Mouse (Mus musculus) embryo, embryonic 10 days (tissue): ENCODE results near the gene Acaa1a.
A peak's percentile ranks its signal among the peaks of the same experiment; 100 is the strongest.
"Not testable (repeated sequence)": the region's sequence is repeated elsewhere in the genome, so short reads cannot be mapped to it uniquely, and the experiment has no call there.

Experiments
- DNase-seq: peaks from one replicate; pipeline ENCODE4 v3.0.0-alpha.2; 2015; ENCODE audit warnings: low spot score

Gene Acaa1a

DNA sequence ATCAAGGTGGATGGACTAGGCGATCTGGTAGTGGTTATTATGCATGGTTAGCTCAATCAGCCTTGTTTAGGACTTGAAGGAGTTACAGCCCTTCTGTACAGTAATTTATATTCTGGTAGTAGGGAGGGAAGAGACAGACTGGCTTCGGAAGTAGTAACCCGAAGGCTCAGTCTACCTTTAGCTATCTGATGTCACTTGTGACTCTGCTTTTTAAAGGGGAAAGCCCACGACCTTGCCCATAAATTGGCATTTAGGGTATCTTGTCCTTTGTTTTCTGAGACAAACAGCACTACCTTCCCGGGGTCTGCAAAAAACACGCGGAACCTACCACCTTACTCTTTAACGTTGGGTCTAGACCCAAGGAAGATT, 720 bp downstream of the Acaa1a start:
- DNase-seq, result no peak

DNA sequence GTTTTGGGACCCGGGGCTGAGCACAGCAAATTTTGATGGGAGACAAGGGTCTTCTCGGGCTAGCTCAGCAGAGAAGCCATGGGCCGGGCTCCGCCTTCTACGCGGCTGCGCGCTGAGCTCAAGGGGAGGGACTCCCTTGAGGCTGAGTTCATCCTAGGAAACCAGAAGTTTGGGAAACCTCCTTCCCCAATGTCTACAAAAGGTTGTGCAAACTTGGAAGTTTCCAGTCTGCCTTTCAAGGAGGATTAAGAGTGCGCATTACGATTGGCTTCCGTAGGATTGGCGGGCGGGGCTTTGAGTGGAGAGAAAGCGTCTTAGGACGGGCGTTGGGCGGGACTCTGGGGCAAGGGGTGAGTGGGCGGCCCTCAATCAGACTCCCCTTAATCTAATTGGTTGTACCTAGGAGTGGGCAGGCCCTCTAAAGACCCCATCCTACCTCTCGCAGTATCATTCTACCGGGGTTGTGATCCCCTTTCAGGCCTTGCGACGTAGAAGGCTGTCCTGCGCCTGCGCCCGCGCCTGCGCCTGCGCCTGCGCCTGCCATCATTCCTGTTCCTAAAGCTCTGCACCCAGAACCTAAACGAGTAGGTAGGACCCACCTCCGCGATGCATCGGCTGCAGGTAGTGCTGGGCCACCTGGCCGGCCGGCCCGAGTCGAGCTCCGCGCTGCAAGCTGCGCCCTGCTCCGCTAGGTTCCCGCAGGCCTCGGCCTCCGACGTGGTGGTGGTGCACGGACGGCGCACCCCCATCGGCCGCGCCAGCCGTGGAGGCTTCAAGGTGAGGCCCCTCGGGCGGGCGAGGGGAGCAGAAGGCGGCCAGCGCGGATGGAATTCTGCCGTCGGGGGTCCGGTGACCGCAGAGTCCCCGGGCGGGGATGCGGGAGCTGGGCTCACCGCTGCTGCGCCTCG, 1.7 kb downstream of the Acaa1a start, which contains the start of gene Myd88:
Gene Myd88, minus strand, starts transcription at position 503 of the 908 bp plus-strand sequence.
- peak; percentile 97 for DNase-seq

DNA sequence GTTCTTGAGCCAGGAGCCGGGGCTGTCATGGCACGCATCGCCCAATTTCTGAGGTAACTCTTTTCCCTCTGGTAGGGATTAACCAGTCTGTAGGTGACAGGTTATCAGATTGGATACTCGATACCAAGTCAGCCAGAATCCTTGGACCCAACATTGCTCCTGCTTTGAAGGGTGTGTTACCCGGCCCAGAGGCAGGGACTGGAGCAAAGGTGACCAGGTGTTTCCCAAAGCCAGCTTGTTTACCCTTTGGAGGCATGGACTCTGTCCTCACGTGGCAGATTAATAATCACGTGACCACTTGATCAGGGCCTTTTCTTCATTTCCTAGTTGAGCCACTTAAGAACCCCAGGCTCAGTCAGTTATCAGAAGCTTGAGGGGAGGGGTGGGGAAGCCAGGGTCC, 3.3 kb downstream of the Acaa1a start:
- no peak for DNase-seq

DNA sequence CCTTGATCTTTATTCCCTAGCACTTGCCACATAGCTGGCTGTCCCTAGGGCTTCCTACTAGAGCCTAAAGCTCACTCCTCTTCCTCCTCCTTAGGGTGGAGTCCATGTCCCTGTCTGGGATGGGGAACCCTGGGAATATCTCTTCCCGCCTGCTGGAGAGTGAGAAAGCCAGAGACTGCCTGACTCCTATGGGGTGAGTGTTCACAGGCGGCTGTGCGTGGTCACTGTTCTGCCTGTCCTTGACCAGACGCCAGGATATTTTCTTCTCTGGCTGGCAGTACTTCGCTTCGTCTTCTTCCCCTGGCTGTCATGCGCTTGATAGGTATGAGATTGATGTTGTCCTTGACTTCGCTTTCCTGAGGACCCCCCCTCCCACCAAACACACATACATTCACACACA, 6.9 kb downstream of the Acaa1a start:
- DNase-seq, result no peak

DNA sequence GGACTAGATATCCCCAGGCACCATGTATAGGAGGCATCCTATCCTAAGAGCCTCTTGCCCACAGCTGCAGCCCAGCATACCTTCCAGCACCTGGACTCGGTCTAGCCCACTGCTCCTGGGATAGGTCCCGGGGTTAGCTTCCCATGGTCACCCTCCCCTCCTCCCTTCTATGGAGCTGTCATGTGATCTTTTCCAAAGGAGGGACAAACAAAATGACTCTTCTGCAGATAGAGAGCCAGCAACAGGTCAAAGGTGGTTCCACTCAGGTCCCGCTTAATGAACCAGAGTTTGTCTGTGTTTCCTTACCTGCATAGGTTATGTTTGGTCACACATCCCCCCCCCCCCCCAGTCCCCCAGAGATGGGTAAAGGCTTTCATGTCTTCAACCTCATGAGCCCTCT, 11.1 kb downstream of the Acaa1a start:
- DNase-seq, result no peak

DNA sequence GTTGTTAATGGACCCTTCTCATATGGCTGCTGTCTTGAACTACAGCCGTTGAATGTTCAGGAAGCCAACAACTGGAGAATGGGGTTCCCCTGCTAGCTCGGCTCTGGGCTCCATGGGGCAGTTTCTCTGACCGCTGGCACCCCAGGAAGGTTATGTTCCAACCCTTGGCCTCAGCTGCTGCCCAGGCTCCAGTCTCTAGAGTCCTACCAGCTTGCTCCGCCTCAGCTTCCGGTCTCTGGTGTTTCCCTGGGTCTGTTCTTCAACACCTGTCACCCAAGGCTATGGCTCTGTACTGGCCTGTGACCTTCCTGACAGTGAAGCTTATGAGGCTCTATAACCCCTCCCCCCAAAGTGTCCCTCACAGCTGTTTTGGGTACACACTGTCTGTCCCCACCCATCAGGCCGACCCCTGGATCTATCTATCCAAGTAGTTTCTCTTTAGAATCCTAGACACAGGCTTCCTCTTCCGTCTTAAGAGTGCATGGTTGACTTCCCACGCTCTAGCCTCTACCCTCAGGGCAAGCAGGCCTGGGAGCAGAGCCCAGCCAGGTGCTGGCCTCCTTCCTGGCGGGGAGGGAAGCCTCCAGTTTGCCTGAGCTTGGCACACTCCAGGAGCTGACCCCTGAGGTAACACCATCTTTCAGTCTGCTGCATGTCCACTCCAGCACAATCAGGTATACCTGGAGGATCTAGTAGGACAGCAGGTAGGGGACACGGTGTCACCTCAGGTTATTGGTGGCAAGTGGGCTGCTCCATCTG, 11.7 kb downstream of the Acaa1a start:
- DNase-seq, result no peak

DNA sequence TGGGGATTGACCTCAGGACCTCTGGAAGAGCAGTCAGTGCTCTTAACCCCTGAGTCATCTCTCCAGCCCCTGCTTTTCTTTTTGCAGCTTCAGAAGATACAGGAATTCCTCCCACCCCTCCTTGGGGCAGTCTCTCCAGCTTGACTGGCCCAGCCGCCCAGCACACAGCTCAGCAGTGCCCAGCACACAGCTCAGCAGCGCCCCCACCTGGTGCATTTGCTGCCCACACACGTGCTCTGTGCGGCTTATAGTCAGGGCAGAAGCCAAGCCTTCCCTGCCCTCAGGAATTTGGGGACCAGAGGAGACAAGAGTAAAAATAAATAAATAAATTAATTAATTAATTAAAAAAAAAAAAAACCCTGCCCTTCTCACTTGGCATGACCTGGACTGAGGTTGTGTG, 12.6 kb downstream of the Acaa1a start:
- peak; percentile 89 for DNase-seq

DNA sequence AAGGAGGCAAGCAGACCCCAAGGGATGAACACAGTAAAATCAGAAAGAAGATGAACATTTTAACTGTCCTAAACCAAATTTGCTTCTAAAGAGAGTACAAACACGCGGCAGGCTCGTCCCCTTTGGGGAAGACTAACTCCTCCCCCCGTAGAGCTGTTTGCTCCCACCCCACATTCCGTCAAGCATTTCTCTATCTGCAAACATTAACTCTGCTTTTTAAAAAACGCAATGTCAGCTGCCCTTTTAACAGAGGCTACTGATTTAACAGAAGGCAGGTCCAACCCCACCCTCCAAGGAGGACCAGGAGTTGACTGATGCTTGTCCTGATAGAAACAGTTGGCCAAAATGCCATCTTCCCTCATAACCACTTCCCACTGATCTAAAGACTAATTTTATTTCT, 14.4 kb downstream of the Acaa1a start:
- DNase-seq, result no peak

DNA sequence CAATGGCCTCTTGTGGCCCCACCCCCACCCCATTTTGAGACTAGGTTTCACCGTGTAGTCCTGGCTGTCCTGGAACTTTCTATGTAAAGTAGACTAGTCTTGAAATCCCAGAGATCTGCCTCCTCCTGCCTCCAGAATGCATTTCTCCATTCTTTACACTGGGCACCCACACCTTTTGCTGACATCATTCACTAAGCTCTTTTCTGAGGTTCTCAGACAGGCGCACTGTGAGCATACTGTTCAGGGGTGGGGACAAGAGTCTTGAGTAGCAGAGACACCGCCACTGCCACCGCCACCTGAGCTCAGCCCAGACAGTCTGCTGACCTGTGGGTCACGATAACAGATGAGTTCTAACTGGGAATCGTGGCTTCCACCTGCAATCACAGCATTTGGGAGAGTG, 16.5 kb downstream of the Acaa1a start:
- DNase-seq, result no peak

DNA sequence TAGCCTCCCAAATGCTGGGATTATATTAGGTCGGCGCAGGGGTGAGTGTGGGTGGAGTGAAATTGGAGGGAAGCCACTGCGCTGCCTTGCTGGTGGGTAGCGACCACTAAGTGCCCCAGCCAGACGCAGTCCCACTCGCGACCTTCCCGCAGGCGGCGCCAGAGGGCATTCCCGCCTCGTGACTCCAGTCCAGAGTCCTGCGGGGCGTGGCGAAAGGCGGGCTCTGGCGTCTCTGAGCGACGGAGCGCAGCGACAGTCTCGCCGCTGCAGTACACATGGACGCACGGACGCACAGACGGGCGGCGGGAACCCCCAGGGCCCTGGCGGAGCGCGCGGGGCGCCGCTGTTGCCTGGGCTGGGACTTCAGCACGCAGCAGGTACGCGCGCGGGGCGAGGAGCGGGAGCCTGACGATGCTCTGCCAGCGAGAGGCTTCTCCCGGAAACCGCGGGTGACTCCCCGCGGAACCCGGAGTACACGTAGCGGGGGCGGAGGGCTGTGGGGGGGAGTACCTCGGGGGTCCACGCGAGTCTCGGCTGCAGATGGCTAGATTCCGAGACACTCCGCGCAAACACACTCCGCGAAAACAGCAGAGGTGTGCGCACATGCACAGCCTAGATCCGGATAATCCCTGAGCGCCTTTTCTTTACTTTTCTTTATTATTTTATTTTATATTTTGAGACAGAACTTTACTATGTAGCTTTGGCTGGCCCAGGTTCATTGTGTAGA, 18.0 kb downstream of the Acaa1a start, which contains the start of gene Xylb:
Gene Xylb, plus strand, starts transcription at position 51 of the 727 bp plus-strand sequence.
- peak; percentile 95 for DNase-seq

DNA sequence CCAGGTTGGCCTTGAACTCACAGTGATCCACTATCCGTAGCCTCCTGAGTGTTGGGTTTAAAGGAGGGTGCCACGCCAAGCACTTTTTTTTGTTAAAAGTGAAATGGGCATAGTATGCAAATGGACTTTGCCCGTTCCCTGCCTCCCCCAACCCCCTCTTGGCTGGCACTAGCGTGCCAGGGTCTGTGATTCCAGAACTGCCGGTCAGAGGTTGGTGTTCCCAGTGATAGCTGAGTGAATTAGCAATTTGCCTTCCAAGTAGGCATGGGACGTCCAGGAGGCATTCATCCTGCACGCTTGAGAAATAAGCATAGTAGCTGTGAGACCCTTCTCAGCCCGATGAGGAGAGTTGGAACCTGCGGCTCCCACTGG, 18.6 kb downstream of the Acaa1a start:
- no peak for DNase-seq

DNA sequence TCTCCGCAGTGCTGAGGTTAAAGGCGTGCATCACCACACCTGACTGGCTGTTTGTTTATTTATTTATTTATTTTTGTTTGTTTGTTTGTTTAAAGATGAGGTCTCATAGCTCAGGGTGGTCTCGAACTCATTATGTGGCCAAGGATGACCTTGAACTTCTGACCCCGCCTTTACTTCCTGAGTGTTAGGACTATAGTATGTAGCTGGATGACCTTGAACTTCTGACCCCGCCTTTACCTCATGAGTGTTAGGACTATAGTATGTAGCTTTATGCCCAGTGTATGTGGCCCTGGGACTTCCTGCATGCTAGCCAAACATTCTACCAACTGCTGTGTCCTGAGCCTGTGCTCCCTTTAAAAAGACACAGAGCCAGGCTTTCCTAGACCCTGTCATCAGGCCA, 21.9 kb downstream of the Acaa1a start:
- DNase-seq, result no peak

DNA sequence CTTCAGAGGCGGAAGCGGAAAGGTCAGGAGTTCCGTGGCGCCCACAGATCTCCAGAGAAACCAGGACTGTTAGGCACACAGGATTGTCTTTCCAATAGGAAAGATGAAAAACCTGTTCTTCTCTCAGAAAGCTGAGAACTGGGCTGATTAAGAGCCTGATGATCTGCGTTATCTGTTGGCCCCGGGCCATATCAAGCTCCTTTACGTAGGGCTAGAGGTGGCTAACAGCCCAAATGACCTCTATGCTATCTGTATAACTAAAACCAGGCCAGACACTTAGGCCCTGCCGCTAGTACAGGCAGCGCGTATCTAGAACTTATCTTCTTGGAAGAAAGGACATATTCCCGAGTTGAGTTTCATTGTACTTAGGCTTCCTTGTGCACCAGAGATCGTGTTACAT, 23.8 kb downstream of the Acaa1a start:
- DNase-seq, result no peak

DNA sequence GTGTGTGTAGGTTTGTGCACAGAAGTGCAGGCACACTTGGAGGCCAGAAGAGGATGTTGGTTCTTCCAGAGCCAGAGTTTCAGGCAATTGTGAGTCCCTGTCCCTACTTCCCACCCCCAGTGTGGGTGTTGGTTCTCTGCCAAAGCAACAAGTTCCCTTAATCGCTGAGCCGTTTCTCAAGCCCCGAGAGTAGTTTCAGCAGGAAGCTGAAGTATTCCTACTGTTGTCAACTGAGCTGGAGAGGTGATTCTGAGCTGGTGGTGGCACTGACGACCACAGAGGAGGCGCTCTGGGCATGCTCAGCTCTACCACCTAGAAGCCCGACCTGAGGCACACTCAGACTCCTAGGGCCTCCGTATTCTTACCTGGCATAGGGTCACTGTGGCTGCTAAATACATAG, 25.8 kb downstream of the Acaa1a start, which contains the start of gene Slc22a14:
Gene Slc22a14, minus strand, starts transcription at position 270 of the 400 bp plus-strand sequence.
- DNase-seq, result no peak

DNA sequence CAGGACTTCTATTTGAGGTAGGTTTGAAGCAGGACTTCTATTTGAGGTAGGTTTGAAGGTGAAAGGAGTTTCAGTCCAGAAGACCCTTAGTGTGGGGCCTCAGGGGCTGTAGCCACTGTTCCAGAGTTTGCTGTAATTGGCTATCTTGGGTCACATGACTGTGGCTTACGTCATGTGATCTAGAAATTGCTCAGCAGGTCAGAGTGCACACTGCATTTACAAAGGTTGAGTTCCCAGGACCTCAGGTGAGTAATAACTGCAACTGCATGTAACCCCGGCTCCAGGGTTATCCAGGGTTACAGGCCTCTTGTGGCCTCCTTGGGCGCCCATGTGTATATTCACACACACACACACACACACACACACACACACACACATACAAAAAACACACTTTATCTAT, 28.9 kb downstream of the Acaa1a start:
- no peak for DNase-seq

DNA sequence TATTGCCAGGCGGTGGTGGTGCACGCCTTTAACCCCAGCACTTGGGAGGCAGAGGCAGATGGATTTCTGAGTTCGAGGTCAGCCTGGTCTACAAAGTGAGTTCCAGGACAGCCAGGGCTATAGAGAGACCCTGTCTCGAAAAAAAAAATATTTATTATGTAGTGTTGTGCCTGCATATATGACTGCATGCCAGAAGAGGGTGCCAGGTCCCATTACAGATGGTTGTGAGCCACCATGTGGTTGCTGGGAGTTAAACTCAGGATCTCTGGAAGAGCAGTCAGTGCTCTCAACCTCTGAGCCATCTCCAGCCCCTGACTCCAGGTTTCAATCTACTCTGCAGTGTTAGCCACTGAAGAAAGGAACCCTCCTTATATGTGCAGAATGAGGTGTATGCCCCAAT, 31.3 kb downstream of the Acaa1a start:
- not testable (repeated sequence) for DNase-seq

DNA sequence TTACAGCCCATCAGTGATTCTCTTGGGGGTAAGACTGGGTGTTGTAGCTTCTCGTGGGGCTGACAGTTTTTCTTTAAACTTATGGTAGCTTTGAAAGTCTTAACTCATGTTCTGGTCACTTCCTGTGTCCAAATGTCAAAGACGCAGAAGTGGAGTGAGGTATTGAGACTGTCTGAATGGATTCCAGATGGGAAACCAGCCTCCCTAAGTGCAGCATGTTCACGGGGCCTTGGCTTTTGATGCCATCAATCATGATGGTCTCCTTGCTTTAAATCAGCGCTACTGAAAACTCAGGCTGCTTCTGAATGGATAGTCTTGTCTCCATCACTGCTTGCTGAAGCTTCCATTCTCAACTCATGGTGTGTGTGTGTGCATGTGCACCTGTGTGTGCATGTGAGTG, 31.8 kb downstream of the Acaa1a start:
- DNase-seq, result peak; percentile 52

DNA sequence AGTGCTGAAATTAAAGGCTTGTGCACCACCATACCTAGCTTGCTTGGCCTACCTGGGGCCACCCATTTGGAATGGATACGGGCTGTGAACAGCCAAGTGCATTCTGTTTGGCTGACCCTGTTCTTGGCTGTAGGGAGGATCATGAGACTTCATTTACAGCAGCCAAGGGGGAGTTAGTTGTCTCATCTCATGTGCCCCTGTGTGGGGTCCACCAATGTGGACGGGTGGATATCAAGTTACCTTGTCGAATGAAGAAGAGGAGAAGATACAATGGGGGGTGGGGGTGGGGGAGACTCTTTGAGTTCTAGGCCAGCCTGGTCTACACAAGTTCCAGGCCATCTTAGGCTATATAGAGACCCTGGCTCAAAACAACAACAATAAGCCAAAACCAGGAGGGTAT, 35.5 kb downstream of the Acaa1a start:
- no peak for DNase-seq

DNA sequence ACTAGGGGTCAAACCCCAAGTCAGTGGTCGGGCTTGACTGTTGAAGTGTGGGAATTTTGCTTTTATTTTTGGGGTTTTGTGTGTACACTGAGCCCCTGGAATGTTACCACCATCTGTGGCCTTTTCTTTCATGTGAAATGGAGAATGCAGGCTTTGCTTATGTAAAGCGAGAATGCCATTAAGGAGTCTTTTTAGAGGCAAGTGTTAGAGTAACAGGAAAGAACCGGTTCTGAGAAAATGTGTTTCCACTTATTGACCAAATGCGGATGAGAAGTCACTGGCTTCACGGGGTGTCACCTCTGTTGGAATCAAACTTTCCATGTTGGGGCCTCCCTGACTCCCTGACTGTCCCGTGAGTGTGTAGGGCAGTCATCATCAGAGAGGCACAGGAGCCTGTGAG, 36.1 kb downstream of the Acaa1a start:
- peak; percentile 19 for DNase-seq

DNA sequence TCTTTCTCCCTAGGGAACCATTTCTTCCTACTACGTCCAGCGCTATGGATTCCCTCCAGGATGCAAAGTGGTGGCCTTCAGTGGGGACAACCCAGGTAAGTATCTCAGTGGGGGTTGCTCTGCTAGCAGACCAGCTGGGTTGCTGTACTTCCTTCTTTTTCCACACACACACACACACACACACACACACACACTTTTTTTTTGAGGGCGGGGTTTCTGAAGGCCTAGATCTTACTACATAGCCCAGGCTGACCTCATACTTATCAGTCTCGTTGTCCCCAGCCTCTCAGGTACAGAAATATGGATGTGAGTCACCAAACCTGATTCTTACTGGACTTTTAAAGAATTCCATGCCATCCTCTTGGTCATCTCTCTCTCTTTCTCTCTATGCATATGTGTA, 38.8 kb downstream of the Acaa1a start:
- DNase-seq, result no peak

DNA sequence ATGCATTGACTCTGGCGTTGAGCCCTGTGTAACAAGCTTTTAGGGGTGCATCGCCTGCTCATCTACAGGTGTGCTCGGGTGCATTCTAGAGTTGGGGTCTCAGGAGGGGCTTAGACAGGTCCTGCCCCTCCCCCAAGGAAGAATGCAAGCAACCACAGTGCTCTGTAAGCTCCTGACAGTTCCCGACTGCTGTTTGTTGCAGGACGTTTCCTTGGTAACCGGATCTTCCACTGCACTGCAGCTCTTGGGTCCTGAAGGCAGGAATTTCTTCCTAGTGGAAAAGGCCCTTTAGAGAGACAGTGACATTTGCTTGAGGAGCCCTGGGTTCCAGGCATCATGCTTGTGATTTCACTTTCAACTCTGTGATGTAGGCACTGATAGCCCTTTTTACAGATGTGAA, 43.1 kb downstream of the Acaa1a start:
- no peak for DNase-seq

DNA sequence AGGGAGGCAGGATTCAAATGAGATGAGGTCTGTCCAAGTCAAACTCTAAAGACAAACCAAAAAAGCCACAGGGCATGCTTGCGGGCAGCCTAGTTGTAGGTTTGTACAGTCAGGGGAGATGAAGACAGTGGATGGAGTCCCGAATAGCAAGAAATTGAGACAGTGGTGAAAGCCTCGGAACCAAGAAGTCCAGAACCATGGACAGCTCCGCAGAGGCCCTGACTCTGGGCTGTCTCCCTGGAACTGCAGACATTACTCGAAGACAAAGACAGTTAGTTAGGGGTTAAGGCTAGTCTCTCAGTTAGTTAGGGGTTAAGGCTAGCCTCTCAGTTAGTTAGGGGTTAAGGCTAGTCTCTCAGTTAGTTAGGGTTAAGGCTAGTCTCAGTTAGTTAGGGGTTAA, 49.5 kb downstream of the Acaa1a start:
- peak; percentile 49 for DNase-seq

DNA sequence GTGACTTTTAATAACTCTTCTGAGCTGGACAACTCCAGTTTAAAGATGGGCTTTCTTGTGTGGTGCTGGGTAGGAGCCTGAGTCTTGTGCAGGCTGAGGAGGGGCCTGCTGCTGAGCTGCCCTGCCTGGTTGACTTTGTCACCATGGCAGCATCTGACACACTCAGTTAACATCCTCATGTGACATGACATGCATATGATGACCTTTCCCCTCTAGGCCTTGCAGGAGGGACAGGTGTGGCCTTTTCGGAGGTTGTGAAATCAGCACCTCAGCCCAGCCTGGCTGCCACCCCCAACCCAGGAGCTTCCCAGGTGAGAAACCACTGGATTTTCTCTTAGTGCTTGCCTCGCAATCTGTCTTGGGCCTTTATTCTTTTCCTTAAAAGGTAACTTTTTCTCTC, 50.7 kb downstream of the Acaa1a start:
- DNase-seq, result no peak
